Mouse (Mus musculus) embryonic facial prominence, embryonic 14.5 days (tissue): ENCODE results near the gene Ccdc9b. TPM values are rescaled to one million over a fixed set of nuclear protein-coding genes. Genes with fewer than 3 reads are reported as not detected.
A peak's percentile ranks its signal among the peaks of the same experiment; 100 is the strongest.

Experiments used
- ATAC-seq: fragments of 200-750 bp; cut with Nextera tagmentation; 2 replicates; pipeline ENCODE4 v1.8.0; 2017; ENCODE audit warnings: low read depth, moderate number of reproducible peaks, moderate TSS enrichment
- DNase-seq: peaks from one replicate; pipeline ENCODE4 v3.0.0-alpha.2; 2015; ENCODE audit warnings: low spot score
- H3K27ac ChIP-seq: fragments of 300-500 bp; sonication (generic); replicated peaks from 2 replicates; pipeline ENCODE4 v1.5.1; 2014; ENCODE audit warnings: low read depth, mild to moderate bottlenecking, low read length, moderate library complexity
- H3K27me3 ChIP-seq: fragments of 300-500 bp; sonication (generic); replicated peaks from 2 replicates; pipeline ENCODE4 v1.6.1; 2014; ENCODE audit warnings: low read length; ENCODE audit not compliant: control insufficient read depth, insufficient read depth
- H3K36me3 ChIP-seq: fragments of 300-500 bp; sonication (generic); 2 replicates; pipeline ENCODE4 v1.6.1; 2014; ENCODE audit warnings: low read length, mixed read lengths; ENCODE audit not compliant: control insufficient read depth, insufficient read depth
- H3K4me1 ChIP-seq: fragments of 300-500 bp; sonication (generic); 2 replicates; pipeline ENCODE4 v1.6.1; 2014; ENCODE audit warnings: antibody characterized with exemption, low read length; ENCODE audit not compliant: control insufficient read depth, insufficient read depth
- H3K4me2 ChIP-seq: fragments of 300-500 bp; sonication (generic); 2 replicates; pipeline ENCODE4 v1.6.1; 2014; ENCODE audit warnings: low read depth, mild to moderate bottlenecking, low read length, moderate library complexity, mixed read lengths
- H3K4me3 ChIP-seq: fragments of 300-500 bp; sonication (generic); 2 replicates; pipeline ENCODE4 v1.5.1; 2014; ENCODE audit warnings: low read depth, mild to moderate bottlenecking, low read length
- H3K9ac ChIP-seq: fragments of 300-500 bp; sonication (generic); 2 replicates; pipeline ENCODE4 v1.6.1; 2014; ENCODE audit warnings: low read depth, mild to moderate bottlenecking, low read length, moderate library complexity, mixed read lengths
- H3K9me3 ChIP-seq: fragments of 300-500 bp; sonication (generic); 2 replicates; pipeline ENCODE4 v1.6.1; 2016; ENCODE audit warnings: low read length; ENCODE audit not compliant: control insufficient read depth
- WGBS: fragments of 180-500 bp; shearing (Covaris S2); extraction: QIAGEN DNeasy Blood & Tissue Kit; methylation state at CpG from one replicate; pipeline ENCODE4 v1.1.7; 2014; 5-methylcytosine and 5-hydroxymethylcytosine counted together
- polyA plus RNA-seq: library from polyadenylated mRNA; unstranded; fragments of >200 nt; fragmentation: Nextera tagmentation; extraction: Ambion mirVana; gene quantifications from 2 replicates; pipeline ENCODE4 v1.2.1, GENCODE M21; 2014

Ccdc9b gene
- polyA plus RNA-seq, 1 experiment from 2014 or later: 0.96 TPM

DNA sequence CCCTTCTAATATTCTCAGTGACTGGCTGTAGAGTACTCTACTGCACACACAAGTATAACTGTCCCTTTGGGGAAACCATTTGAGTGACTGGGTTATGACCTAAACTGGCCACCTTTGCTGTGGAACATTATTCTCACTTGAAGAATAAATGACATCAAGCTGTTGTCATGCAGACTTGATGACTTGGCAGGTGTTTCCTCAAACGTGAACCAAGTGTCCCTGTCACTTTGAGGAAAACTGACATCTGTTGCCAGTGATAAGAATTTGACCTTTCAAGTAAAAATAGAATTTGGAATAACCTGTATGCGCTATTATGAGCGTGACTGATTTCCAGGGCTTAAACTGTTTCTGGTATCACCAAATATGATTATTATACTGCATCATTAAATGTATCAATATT is 22.1 kb downstream of the Ccdc9b start:
- ATAC-seq: no peak

DNA sequence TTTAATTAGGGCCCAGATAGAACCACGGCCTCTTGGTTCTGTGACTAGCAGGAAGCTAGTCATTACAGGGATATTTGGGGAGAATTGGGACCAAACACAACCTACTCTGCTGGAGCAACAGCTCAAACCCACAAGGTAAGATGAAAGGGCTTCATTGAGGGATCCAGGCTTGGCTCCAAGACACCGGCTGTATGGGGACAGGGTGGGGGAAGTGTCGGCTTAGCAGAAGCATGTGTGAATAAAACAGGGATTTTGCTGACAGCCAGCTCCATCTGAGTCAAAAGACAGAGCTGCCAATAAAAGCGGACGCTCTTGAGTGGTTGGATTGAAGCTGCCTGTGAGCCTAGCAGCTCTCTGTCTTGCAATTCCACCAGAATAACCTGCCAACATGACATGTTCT is 29.1 kb downstream of the Ccdc9b start:
- WGBS: 48% methylated on average over 5 of the region's 5 CpGs
- H3K4me2 ChIP-seq: no peak overlapping the region
- no peaks in the 10 kb centered on the region for H3K36me3 ChIP-seq
- no peaks in the 10 kb centered on the region for H3K9me3 ChIP-seq
- no peak for DNase-seq
- no peak overlapping the region for H3K9ac ChIP-seq
- ATAC-seq: no peak
- H3K4me3 ChIP-seq: no peak overlapping the region
- no peak overlapping the region for H3K27ac ChIP-seq
- H3K4me1 ChIP-seq: peaks cover 6% of the 10 kb centered on the region
- 0 out of 2 replicates have a peak, but pooled peaks cover 9% of the 10 kb centered on the region for H3K27me3 ChIP-seq

More for the DNA sequence above, 22.1 kb downstream of the Ccdc9b start:
- Histone ChIP-seq H3K27me3 (peaks cover 14% of the 10 kb centered on the region), H3K4me3 (no peak overlapping the region), H3K36me3 (no peaks in the 10 kb centered on the region), H3K9me3 (no peaks in the 10 kb centered on the region), H3K4me2 (no peak overlapping the region), H3K9ac (no peak overlapping the region), H3K27ac (no peak overlapping the region), H3K4me1 (0 out of 2 replicates have a peak, but pooled peaks cover 6% of the 10 kb centered on the region)
- no peak for DNase-seq
- WGBS: 56% methylated on average over 3 of the region's 3 CpGs

DNA sequence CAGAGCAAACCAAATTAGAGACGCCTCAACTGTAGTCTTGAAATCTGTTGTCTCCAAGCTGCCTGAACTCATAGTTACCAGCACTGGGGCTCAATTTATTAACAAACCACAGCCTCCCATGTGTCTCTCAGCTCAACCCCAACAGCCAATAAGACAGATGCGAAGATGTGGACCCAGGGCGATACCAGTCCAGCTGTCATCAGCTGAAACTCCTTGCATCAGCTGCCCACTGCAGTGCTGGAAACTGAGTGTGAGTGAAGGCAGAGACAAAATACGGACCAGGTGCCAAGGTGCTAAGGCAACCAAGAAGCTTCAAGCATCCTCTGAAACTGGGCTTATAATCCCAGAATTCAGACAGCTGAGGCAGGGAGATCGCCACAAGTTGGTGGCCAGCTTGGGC is 30.5 kb downstream of the Ccdc9b start:
- ATAC-seq (no peak), DNase-seq (no peak)
- Histone ChIP-seq H3K9me3 (no peaks in the 10 kb centered on the region), H3K27ac (no peak overlapping the region), H3K9ac (no peak overlapping the region), H3K27me3 (0 out of 2 replicates have a peak, but pooled peaks cover 9% of the 10 kb centered on the region), H3K4me2 (no peak overlapping the region), H3K4me3 (no peak overlapping the region), H3K36me3 (no peaks in the 10 kb centered on the region), H3K4me1 (peaks cover 11% of the 10 kb centered on the region)
- WGBS: 76% methylated on average over 5 of the region's 5 CpGs

DNA sequence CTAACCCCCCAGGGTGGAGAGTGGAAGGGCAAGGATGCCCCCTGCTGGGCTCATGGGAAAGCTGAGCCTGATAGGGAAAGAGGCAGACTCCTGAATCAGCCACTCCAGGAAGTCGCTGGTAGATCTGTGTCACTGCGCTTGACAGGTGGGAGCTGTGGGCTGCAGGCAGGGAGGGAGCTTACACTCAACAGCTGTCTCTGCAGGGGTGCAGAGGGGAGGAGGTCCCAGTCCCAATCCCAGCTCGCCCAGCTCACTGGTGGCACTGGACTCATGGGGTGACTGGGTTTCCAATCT is 31.9 kb downstream of the Ccdc9b start:
- 0 out of 2 replicates have a peak, but pooled peaks cover 9% of the 10 kb centered on the region for H3K27me3 ChIP-seq
- DNase-seq (peak; percentile 79), ATAC-seq (peak; percentile 62)
- H3K9ac ChIP-seq: no peak overlapping the region
- H3K36me3 ChIP-seq: no peaks in the 10 kb centered on the region
- H3K9me3 ChIP-seq: no peaks in the 10 kb centered on the region
- 3% methylated on average over 3 of the region's 3 CpGs for WGBS
- H3K4me3 ChIP-seq: no peak overlapping the region
- no peak overlapping the region for H3K4me2 ChIP-seq
- no peak overlapping the region for H3K27ac ChIP-seq
- peaks cover 11% of the 10 kb centered on the region for H3K4me1 ChIP-seq

DNA sequence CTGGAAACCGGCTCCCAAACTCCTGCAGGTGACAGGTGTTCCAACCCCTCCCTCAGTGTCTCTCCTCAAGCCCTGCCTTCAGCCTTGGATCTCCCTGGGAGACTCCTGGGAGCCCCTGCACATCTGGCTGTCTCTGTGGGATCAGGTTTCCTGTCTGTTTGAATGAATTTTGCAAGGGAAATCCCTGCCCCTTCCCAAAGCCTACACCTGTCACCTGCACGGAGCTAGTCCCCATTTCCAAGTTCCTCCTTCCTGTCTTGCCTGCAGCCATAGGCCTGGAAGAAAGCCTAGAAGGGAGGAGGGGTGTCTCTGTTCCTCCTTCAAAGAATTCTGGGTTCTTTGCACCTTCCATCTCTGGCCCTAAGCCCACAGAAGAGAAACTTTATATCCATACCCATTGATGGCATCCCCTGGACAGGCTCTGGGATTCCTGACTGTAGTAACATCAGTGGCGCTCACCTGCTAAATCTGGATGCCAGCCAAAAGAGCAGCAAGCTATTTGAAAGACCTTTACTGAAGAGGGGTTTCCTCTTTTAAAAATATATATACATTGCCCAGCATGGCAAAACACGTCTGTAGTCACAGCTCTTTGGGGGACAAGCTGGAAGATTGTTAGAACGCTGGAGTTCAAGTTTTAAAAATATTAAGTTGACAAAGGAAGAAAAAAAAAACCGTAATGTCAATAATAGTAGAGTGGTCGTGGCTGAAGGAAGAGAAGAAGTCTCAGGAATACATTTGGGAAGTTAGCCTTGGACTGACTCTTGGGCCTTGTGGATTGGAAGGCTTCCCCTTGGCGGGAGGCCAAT is 32.4 kb downstream of the Ccdc9b start:
- peaks cover 11% of the 10 kb centered on the region for H3K4me1 ChIP-seq
- ATAC-seq: peak; percentile 53
- no peak overlapping the region for H3K4me2 ChIP-seq
- 23% methylated on average over 8 of the region's 8 CpGs for WGBS
- peak; percentile 64 for DNase-seq
- no peak overlapping the region for H3K27ac ChIP-seq
- 0 out of 2 replicates have a peak, but pooled peaks cover 9% of the 10 kb centered on the region for H3K27me3 ChIP-seq
- H3K36me3 ChIP-seq: no peaks in the 10 kb centered on the region
- no peak overlapping the region for H3K4me3 ChIP-seq
- no peaks in the 10 kb centered on the region for H3K9me3 ChIP-seq
- no peak overlapping the region for H3K9ac ChIP-seq

DNA sequence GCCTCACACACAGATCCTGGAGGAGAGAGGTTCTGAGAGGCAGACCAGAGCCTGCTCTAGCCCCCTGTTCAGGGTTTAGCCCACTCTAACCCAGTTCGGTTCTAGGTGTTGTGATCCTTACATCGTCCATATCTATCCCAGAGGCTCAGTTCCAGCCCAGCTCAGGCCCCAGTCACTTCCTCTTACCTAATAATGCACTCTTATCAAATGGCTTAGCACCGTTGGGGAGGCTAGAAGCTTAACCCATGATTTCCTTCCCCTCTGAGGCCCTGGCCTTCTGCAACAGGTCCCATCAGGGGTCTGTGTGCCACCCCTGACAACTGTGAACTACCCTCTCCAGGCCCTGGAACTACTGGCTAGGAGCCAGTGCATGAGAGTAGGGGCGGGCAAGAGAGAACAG is 33.3 kb downstream of the Ccdc9b start:
- ATAC-seq: 0 out of 2 replicates have a peak, but pooled peaks have one; percentile 15
- Histone ChIP-seq H3K27me3 (0 out of 2 replicates have a peak, but pooled peaks cover 9% of the 10 kb centered on the region), H3K27ac (no peak overlapping the region), H3K4me2 (no peak overlapping the region), H3K9ac (no peak overlapping the region), H3K9me3 (no peaks in the 10 kb centered on the region), H3K4me3 (no peak overlapping the region), H3K4me1 (peaks cover 11% of the 10 kb centered on the region), H3K36me3 (no peaks in the 10 kb centered on the region)
- DNase-seq: no peak
- WGBS: 38% methylated on average over 4 of the region's 4 CpGs

DNA sequence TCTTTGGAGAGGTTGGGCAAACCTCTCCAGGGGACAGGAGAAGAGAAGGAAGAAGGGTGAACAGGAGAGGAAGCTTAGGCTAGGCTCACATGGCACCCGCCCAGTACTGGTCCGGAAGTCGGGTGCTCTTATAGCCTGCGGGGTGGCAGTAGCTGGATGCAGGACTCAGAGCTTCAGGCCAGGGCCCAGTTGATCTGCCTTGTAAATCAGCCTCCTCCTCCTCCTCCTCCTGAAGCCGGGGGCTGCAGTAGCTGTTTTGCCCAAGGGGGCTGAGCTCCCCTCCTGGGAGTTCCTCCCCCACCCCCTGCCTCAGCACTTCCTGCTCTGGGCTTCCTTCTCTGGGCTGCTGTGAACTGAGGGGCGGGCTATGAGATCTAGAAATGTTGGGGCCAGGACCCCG is 34.1 kb downstream of the Ccdc9b start, which contains the start of gene Plcb2:
TSS of gene Plcb2 (minus strand) at position 102 of the 400 bp plus-strand sequence.
- H3K9ac ChIP-seq: no peak within 1 kb of the TSS
- H3K27me3 ChIP-seq: 0 out of 2 replicates have a peak, but pooled peaks cover 5% of the 10 kb centered on the region
- ATAC-seq (no peak), DNase-seq (no peak)
- 7% methylated on average over 6 of the region's 7 CpGs for WGBS
- H3K27ac ChIP-seq: no peak within 1 kb of the TSS
- no peaks in the 10 kb centered on the region for H3K9me3 ChIP-seq
- peaks cover 11% of the 10 kb centered on the region for H3K4me1 ChIP-seq
- no peak within 1 kb of the TSS for H3K4me3 ChIP-seq
- H3K4me2 ChIP-seq: no peak within 1 kb of the TSS; the same call in 1 of the 2 replicates
- no peaks in the 10 kb centered on the region for H3K36me3 ChIP-seq

DNA sequence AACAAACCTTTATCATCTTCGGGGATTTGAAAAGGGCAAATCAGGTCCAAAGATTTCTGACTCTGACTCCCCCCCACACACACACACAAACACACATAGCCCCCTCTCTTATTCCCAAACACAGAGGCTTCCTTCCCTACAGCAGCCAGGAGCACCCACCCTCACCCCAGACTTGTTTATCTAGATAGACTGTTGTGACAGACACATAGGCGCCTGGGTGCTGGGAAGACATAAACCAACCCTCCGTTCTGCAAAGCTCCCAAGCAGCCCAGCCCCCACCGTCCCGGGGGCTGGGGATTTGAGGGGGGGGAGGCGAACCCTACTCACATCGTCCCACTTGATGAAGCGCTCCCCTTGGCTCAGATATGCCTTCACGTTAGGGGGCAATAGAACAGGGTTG is 34.5 kb downstream of the Ccdc9b start:
- Histone ChIP-seq H3K27me3 (0 out of 2 replicates have a peak, but pooled peaks cover 4% of the 10 kb centered on the region), H3K4me1 (peaks cover 11% of the 10 kb centered on the region), H3K4me2 (no peak overlapping the region), H3K9ac (no peak overlapping the region), H3K36me3 (no peaks in the 10 kb centered on the region), H3K4me3 (no peak overlapping the region), H3K9me3 (no peaks in the 10 kb centered on the region), H3K27ac (no peak overlapping the region)
- WGBS: 28% methylated on average over 9 of the region's 9 CpGs
- no peak for ATAC-seq
- DNase-seq: no peak

DNA sequence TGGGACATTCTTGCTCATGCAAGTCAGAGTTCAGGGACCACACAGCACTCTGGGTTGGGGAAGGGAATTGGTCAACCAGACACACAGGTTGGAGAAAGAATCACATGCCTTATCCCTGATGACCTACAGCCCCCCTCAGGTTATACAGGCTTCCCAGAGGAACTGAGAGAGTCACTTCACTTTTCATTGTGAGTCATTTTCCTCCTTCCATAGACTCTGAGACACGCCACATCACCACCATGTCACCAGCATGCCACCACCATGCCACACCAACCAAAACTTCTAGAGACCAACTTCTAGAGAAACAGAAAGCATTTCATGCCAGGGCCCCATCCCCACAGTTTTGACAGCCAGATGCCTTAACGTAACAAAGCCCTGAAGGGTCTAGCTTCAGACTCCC is 35.6 kb downstream of the Ccdc9b start:
- Histone ChIP-seq H3K27me3 (no peaks in the 10 kb centered on the region), H3K27ac (no peak overlapping the region), H3K9ac (no peak overlapping the region), H3K9me3 (no peaks in the 10 kb centered on the region), H3K4me2 (no peak overlapping the region), H3K4me3 (no peak overlapping the region), H3K4me1 (peaks cover 11% of the 10 kb centered on the region), H3K36me3 (no peaks in the 10 kb centered on the region)
- 80% methylated on average over 2 of the region's 2 CpGs for WGBS
- ATAC-seq: no peak
- DNase-seq: no peak
